Mouse (Mus musculus) MEL (cell line): ENCODE measurements around the gene Gm11983.
"Not testable (repeated sequence)": the region's sequence is repeated elsewhere in the genome, so short reads cannot be mapped to it uniquely, and the experiment has no call there.

Experiments used
- BHLHE40 ChIP-seq: IDR thresholded peaks from 2 replicates; pipeline ENCODE4 v1.6.1; 2012; ENCODE audit warnings: low read depth, mild to moderate bottlenecking, inconsistent platforms, low read length, improper control_type of control experiment, borderline replicate concordance
- CTCF ChIP-seq, 3 experiments: IDR thresholded peaks in 2 of 3; conservative IDR thresholded peaks in 1 of 3; 2 replicates each; pipeline ENCODE4 v1.5.1; 2011 to 2012; ENCODE audit warnings: low read length in 3 of 3, low read depth in 2 of 3, mild to moderate bottlenecking in 2 of 3, improper control_type of control experiment in 1 of 3, inconsistent platforms in 1 of 3, mixed read lengths in 1 of 3, moderate library complexity in 1 of 3; ENCODE audit not compliant: control insufficient read depth in 1 of 3, insufficient read depth in 1 of 3, poor library complexity in 1 of 3, severe bottlenecking in 1 of 3
- EP300 ChIP-seq, 2 experiments: IDR thresholded peaks; 2 replicates each; pipeline ENCODE4 v1.6.1; 2011; ENCODE audit warnings: improper control_type of control experiment in 2 of 2, low read length in 2 of 2, low read depth in 1 of 2, mild to moderate bottlenecking in 1 of 2
- ETS1 ChIP-seq: IDR thresholded peaks from 2 replicates; pipeline ENCODE4 v1.6.1; 2012; ENCODE audit warnings: low read depth, mild to moderate bottlenecking, inconsistent platforms, low read length, improper control_type of control experiment, moderate library complexity
- MAFK ChIP-seq: IDR thresholded peaks from 2 replicates; pipeline ENCODE4 v1.6.1; 2011; ENCODE audit warnings: low read depth, mild to moderate bottlenecking, low read length, improper control_type of control experiment, borderline replicate concordance
- MAZ ChIP-seq: IDR thresholded peaks from 2 replicates; pipeline ENCODE4 v1.6.1; 2012; ENCODE audit warnings: low read depth, mild to moderate bottlenecking, inconsistent platforms, low read length, improper control_type of control experiment
- MXI1 ChIP-seq: IDR thresholded peaks from 2 replicates; pipeline ENCODE4 v1.6.1; 2011; ENCODE audit warnings: mild to moderate bottlenecking, low read depth, low read length, improper control_type of control experiment
- POLR2A ChIP-seq, 2 experiments: IDR thresholded peaks; 2 replicates each; pipeline ENCODE4 v1.6.1; 2011 to 2012; ENCODE audit warnings: low read length in 2 of 2, mild to moderate bottlenecking in 2 of 2, control low read depth in 1 of 2, improper control_type of control experiment in 1 of 2, low read depth in 1 of 2, moderate library complexity in 1 of 2; ENCODE audit not compliant: control insufficient read depth in 1 of 2, insufficient read depth in 1 of 2, poor library complexity in 1 of 2
- TAL1 ChIP-seq: IDR thresholded peaks from 2 replicates; pipeline ENCODE4 v1.6.1; 2012; ENCODE audit warnings: mild to moderate bottlenecking, inconsistent platforms, low read length, moderate library complexity, mixed read lengths
- TBP ChIP-seq: IDR thresholded peaks from 2 replicates; pipeline ENCODE4 v1.8.0; 2011; ENCODE audit warnings: low read depth, low read length, improper control_type of control experiment
- USF1 ChIP-seq: IDR thresholded peaks from 2 replicates; pipeline ENCODE4 v1.6.1; 2014; ENCODE audit warnings: low read depth, mild to moderate bottlenecking, inconsistent platforms, low read length, improper control_type of control experiment, moderate library complexity

- not testable (repeated sequence) for TF ChIP-seq CTCF (IDR thresholded peaks at IDR 0.05 in 2 of 3, conservative IDR thresholded peaks at IDR 0.05 in 1 of 3; ENCODE audit: control insufficient read depth in 1 of 3, insufficient read depth in 1 of 3, low read depth in 2 of 3, low read length in 3 of 3, poor library complexity in 1 of 3, severe bottlenecking in 1 of 3); TBP; POLR2A (IDR thresholded peaks at IDR 0.05; ENCODE audit: control insufficient read depth in 1 of 2, insufficient read depth in 1 of 2, low read depth in 1 of 2, low read length in 2 of 2, poor library complexity in 1 of 2); BHLHE40; EP300 (IDR thresholded peaks at IDR 0.05; ENCODE audit: low read depth in 1 of 2, low read length in 2 of 2); MXI1; MAZ; ETS1; USF1; TAL1; MAFK
Observed at GRCm38 (mm10) chr11:6883045-6883444, 45.6 kb upstream of the Gm11983 start.
